Mouse (Mus musculus) hindbrain, embryonic 10.5 days (tissue): ENCODE measurements around the gene Ppp1r1a. TPM values are rescaled to one million over a fixed set of nuclear protein-coding genes. Genes with fewer than 3 reads are reported as not detected.
A peak's percentile ranks its signal among the peaks of the same experiment; 100 is the strongest.

ENCODE experiments used
- DNase-seq: peaks from one replicate; pipeline ENCODE4 v3.0.0-alpha.2; 2017; ENCODE audit warnings: low spot score
- H3K27ac ChIP-seq: fragments of 300-500 bp; sonication (generic); 2 replicates; pipeline ENCODE4 v1.5.1; 2016; ENCODE audit warnings: mild to moderate bottlenecking, moderate library complexity
- H3K27me3 ChIP-seq: fragments of 300-500 bp; sonication (generic); 2 replicates; pipeline ENCODE4 v1.6.1; 2016; ENCODE audit warnings: mild to moderate bottlenecking; ENCODE audit not compliant: poor library complexity, insufficient read depth, severe bottlenecking
- H3K36me3 ChIP-seq: fragments of 300-500 bp; sonication (generic); 2 replicates; pipeline ENCODE4 v1.6.1; 2016; ENCODE audit warnings: mild to moderate bottlenecking, moderate library complexity
- H3K4me1 ChIP-seq: fragments of 300-500 bp; sonication (generic); replicated peaks from 2 replicates; pipeline ENCODE4 v1.6.1; 2016; ENCODE audit warnings: mild to moderate bottlenecking
- H3K4me3 ChIP-seq: fragments of 300-500 bp; sonication (generic); 2 replicates; pipeline ENCODE4 v1.5.1; 2016; ENCODE audit warnings: mild to moderate bottlenecking, moderate library complexity
- H3K9me3 ChIP-seq: fragments of 300-500 bp; sonication (generic); 2 replicates; pipeline ENCODE4 v1.6.1; 2016; ENCODE audit warnings: mild to moderate bottlenecking, moderate library complexity
- WGBS: fragments of 180-500 bp; shearing (Covaris S2); methylation state at CpG from one replicate; pipeline ENCODE4 v1.1.7; 2016; 5-methylcytosine and 5-hydroxymethylcytosine counted together
- polyA plus RNA-seq: library from polyadenylated mRNA; unstranded; fragments of >200 nt; fragmentation: Nextera tagmentation; extraction: Ambion mirVana; gene quantifications from 2 replicates; pipeline ENCODE4 v1.2.1, GENCODE M21; 2016

Gene Ppp1r1a
- polyA plus RNA-seq, 1 experiment from 2014 or later = 56.5 TPM

- no peak for DNase-seq
- WGBS = 62% methylated on average over 2 of the region's 2 CpGs
- Histone ChIP-seq H3K27ac (no peak overlapping the region), H3K27me3 (peaks cover 41% of the 10 kb centered on the region), H3K36me3 (peaks cover 7% of the 10 kb centered on the region; the same call in 1 of the 2 replicates), H3K9me3 (no peaks in the 10 kb centered on the region), H3K4me3 (no peak overlapping the region), H3K4me1 (peaks cover 55% of the 10 kb centered on the region)
Measured at GRCm38 (mm10) chr15:103535030-103535429, 2.8 kb downstream of the Ppp1r1a start.

DNA sequence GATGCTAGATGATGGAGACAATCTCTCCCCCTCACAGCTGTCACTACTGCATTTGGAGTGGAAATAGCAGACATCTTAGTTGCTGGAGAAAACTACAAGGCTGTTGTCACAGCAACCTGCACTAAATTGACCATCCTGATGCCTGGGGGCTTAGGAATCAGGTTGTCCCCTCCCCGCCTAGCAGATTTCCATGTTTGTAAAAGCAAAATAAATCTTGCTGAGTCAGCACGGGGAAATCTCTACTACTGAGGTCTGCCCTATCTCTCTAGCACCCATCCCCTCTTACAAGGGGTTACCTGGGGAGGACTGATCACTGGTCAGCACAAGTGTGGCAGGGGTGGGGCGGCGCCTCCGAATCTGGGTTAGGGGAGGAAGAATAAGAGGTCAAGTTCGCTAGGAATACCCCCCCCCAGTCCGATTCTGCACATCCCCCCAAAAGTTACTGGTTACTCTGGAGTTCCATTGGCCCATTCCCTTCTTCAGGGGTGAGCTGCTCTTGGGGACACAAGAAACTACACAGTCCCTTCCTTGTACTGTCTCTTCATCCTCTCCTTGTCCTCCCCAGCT, 3.7 kb downstream of the Ppp1r1a start:
- no peak overlapping the region for H3K27ac ChIP-seq
- 87% methylated on average over 7 of the region's 7 CpGs for WGBS
- DNase-seq = no peak
- H3K27me3 ChIP-seq = peaks cover 38% of the 10 kb centered on the region
- no peak overlapping the region for H3K4me3 ChIP-seq
- H3K9me3 ChIP-seq = no peaks in the 10 kb centered on the region
- peaks cover 14% of the 10 kb centered on the region for H3K36me3 ChIP-seq
- H3K4me1 ChIP-seq = peaks cover 63% of the 10 kb centered on the region

- WGBS = 5% methylated on average over 5 of the region's 5 CpGs
- H3K27me3 ChIP-seq = peaks cover 3% of the 10 kb centered on the region
- H3K4me1 ChIP-seq = peaks cover 33% of the 10 kb centered on the region
- peak overlapping the region; percentile 70 for H3K27ac ChIP-seq
- no peak overlapping the region for H3K4me3 ChIP-seq
- peaks cover 51% of the 10 kb centered on the region for H3K36me3 ChIP-seq
- peak; percentile 69 for DNase-seq
- no peaks in the 10 kb centered on the region for H3K9me3 ChIP-seq
Measured at GRCm38 (mm10) chr15:103530372-103530771, 7.4 kb downstream of the Ppp1r1a start.

DNA sequence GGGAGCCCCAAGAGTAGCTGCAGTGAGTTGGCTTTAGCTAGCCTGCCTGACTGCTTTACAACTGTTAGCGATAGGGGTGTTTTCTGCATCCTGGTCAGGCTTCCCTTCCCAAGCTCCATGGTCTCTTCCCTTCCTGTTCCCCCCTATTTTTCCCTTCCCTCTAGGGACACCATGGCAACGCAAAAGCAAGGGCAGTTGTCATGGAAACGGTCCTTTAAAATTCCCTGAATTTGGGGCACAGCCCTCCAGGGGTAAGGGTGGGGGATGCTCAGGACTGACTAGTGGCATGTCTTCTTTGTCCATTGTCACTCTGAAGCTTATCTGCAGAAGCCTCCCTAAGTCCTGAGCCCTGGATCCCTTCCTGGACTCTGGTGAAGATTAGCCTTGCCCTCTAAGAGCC, 14.6 kb downstream of the Ppp1r1a start:
- peaks cover 59% of the 10 kb centered on the region for H3K36me3 ChIP-seq
- H3K9me3 ChIP-seq = no peaks in the 10 kb centered on the region
- DNase-seq = peak; percentile 20
- WGBS = 34% methylated on average over 3 of the region's 3 CpGs
- peak overlapping the region; percentile 88 for H3K27ac ChIP-seq
- H3K4me3 ChIP-seq = no peak overlapping the region
- peaks cover 48% of the 10 kb centered on the region for H3K4me1 ChIP-seq
- H3K27me3 ChIP-seq = no peaks in the 10 kb centered on the region

- Histone ChIP-seq H3K4me1 (peaks cover 54% of the 10 kb centered on the region), H3K27me3 (no peaks in the 10 kb centered on the region), H3K36me3 (peaks cover 53% of the 10 kb centered on the region), H3K9me3 (no peaks in the 10 kb centered on the region), H3K4me3 (no peak overlapping the region), H3K27ac (peak overlapping the region; percentile 88)
- WGBS = 75% methylated on average over 3 of the region's 3 CpGs
- DNase-seq = no peak
Measured at GRCm38 (mm10) chr15:103522458-103523099, 15.2 kb downstream of the Ppp1r1a start.

- Histone ChIP-seq H3K27ac (peak overlapping the region; percentile 88), H3K9me3 (no peaks in the 10 kb centered on the region), H3K36me3 (peaks cover 25% of the 10 kb centered on the region), H3K4me1 (peaks cover 82% of the 10 kb centered on the region), H3K4me3 (peak overlapping the region; percentile 35), H3K27me3 (0 out of 2 replicates have a peak, but pooled peaks cover 5% of the 10 kb centered on the region)
- DNase-seq = peak; percentile 80
- 11% methylated on average over 4 of the region's 4 CpGs for WGBS
Measured at GRCm38 (mm10) chr15:103519386-103520378, 18.1 kb downstream of the Ppp1r1a start.

DNA sequence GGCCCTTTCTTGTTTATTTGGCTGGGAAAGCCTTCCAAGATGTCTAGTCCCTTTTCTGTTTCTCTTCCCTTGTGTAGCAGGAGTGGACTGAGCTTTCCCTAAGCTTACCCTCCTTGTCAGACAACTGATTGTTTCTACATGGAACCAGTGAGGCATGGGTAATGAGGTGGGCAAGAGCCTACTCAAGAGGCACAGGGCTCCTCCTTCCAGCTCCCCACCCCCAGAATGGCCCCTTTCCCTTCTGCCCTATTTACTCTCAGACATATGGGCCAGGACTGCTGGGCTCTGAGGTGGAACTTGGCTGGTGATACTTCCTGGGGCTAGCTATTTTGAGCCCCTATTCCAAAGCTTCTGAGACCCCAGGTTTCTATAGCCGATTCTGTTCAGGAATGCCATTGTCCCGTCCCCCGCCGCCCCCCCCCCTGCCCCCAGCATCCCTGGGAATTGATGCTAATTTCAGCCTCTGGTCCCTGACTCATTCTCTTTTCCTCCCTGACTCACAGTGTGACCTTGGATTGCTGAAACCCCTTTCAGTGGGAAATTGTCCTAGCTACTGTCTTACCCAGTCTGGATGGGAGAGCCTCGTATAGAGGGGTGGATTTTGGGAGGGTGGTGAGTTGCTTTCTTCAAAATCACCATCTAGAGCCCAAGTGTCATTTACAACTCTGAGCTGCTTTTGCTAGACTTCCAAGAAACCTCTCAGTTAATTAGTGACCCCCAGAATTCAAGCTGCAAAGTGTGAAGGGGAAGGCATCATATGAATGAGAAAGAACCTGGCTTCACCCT, 19.0 kb downstream of the Ppp1r1a start:
- no peaks in the 10 kb centered on the region for H3K9me3 ChIP-seq
- H3K4me1 ChIP-seq = peaks cover 90% of the 10 kb centered on the region
- H3K27ac ChIP-seq = peak overlapping the region; percentile 88
- H3K4me3 ChIP-seq = peak overlapping the region; percentile 35
- peaks cover 16% of the 10 kb centered on the region for H3K36me3 ChIP-seq
- WGBS = 8% methylated on average over 5 of the region's 5 CpGs
- 0 out of 2 replicates have a peak, but pooled peaks cover 5% of the 10 kb centered on the region for H3K27me3 ChIP-seq
- peak; percentile 75 for DNase-seq

- H3K4me1 ChIP-seq = peaks cover 66% of the 10 kb centered on the region
- 41% methylated on average over 3 of the region's 3 CpGs for WGBS
- H3K36me3 ChIP-seq = no peaks in the 10 kb centered on the region
- H3K27me3 ChIP-seq = peaks cover 5% of the 10 kb centered on the region; the same call in 1 of the 2 replicates
- peak overlapping the region; percentile 88 for H3K27ac ChIP-seq
- no peaks in the 10 kb centered on the region for H3K9me3 ChIP-seq
- H3K4me3 ChIP-seq = peak overlapping the region; percentile 47
- no peak for DNase-seq
Measured at GRCm38 (mm10) chr15:103514914-103515313, 22.9 kb downstream of the Ppp1r1a start.

GRCm38 (mm10) chr15:103514119-103514518, 23.7 kb downstream of the Ppp1r1a start:
- Histone ChIP-seq H3K4me1 (peaks cover 58% of the 10 kb centered on the region), H3K27me3 (peaks cover 5% of the 10 kb centered on the region; the same call in 1 of the 2 replicates), H3K4me3 (peak overlapping the region; percentile 47), H3K27ac (peak overlapping the region; percentile 88), H3K9me3 (no peaks in the 10 kb centered on the region), H3K36me3 (no peaks in the 10 kb centered on the region)
- WGBS = 3% methylated on average over 10 of the region's 10 CpGs
- DNase-seq = peak; percentile 86

DNA sequence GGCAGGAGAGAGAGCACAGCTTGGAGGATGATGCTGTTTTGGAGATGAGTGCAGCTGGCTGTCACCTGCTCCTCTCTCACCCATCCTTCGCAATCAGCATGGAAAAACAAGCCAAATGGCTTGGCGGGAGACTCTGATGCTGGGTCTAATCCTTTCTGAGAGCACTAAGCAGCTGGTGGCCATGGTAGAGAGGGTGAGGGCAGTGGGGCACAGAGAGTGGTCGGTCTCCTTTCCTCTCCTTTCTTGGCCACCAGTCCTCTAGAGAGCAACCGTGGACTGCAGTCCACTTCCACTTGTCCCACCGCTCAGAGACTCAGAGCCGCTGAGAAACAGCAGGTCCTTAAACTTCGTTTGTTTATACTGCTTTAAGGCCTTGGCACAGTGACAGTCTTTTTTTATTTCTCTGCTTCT, 24.2 kb downstream of the Ppp1r1a start:
- DNase-seq = no peak
- Histone ChIP-seq H3K36me3 (no peaks in the 10 kb centered on the region), H3K27me3 (peaks cover 5% of the 10 kb centered on the region; the same call in 1 of the 2 replicates), H3K27ac (peak overlapping the region; percentile 88), H3K4me3 (peak overlapping the region; percentile 47), H3K9me3 (no peaks in the 10 kb centered on the region), H3K4me1 (peaks cover 53% of the 10 kb centered on the region)
- 11% methylated on average over 7 of the region's 7 CpGs for WGBS

DNA sequence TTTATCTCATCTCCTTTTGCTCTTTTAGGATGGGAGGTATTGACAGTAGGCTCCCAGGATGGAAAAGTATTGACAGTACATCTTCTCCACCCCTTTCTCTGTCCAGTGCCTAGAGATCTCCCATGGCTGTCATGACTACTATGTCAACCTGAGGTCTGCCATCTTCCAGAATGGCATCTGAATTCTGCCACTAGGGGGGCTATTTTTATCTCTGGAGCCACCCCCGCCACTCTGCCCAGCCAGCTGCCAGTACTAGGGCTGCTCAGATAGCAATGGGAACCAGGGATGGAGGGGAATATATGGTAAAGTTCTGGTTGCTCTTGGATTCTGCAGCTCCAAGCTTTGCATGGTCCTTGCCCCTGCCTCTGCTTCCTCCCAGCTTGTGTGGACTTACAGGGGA, 26.2 kb downstream of the Ppp1r1a start:
- H3K9me3 ChIP-seq = no peaks in the 10 kb centered on the region
- WGBS = 74% methylated on average over 1 of the region's 1 CpGs
- H3K27ac ChIP-seq = no peak overlapping the region
- no peak overlapping the region for H3K4me3 ChIP-seq
- H3K4me1 ChIP-seq = peaks cover 33% of the 10 kb centered on the region
- peaks cover 5% of the 10 kb centered on the region; the same call in 1 of the 2 replicates for H3K27me3 ChIP-seq
- H3K36me3 ChIP-seq = no peaks in the 10 kb centered on the region
- DNase-seq = no peak

DNA sequence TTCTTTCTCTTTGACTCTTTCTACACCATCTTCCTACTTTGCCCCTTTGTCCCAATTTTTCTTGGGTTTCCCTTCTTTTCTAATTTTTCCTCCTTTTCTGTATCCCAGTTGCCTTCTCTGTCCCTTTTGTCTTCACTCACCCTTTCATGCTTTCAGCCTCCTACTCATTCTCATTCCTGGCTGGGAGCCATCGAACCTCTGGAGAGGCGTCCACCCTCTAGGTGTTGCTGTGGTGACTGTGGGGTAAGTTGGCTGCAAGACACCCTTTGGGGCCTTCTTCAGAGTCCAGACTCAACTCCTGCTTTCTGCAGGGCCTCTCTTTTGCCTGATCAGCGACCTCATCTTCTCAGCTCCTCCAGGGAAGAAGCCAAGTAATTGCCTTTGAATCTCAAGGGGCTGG, 28.5 kb downstream of the Ppp1r1a start:
- DNase-seq = no peak
- H3K9me3 ChIP-seq = no peaks in the 10 kb centered on the region
- peaks cover 19% of the 10 kb centered on the region for H3K4me1 ChIP-seq
- WGBS = 65% methylated on average over 3 of the region's 3 CpGs
- peaks cover 16% of the 10 kb centered on the region for H3K27me3 ChIP-seq
- H3K36me3 ChIP-seq = no peaks in the 10 kb centered on the region
- no peak overlapping the region for H3K27ac ChIP-seq
- no peak overlapping the region for H3K4me3 ChIP-seq
